Mouse (Mus musculus): ENCODE data around the gene Kif18b.

- TF ChIP-seq CTCF (IDR thresholded peaks at IDR 0.05; ENCODE audit: extremely low read depth, insufficient read depth, low read length) (no peak), POLR2A (IDR thresholded peaks at IDR 0.05; ENCODE audit: extremely low read depth, insufficient read depth, low read length) (no peak)
These were observed 36.2 kb upstream of the Kif18b start for GRCm38 (mm10) chr11:102961082-102961481.

Measured in cortical plate, adult 2 months (tissue).